Mouse (Mus musculus) lung, postnatal 0 days (tissue): ENCODE results near the gene Tbrg1.

Source experiments
- CTCF ChIP-seq: IDR thresholded peaks from 2 replicates; pipeline ENCODE4 v1.5.1; 2016; ENCODE audit warnings: antibody characterized with exemption, mild to moderate bottlenecking
- EP300 ChIP-seq: IDR thresholded peaks from 2 replicates; pipeline ENCODE4 v1.6.1; 2016; ENCODE audit warnings: antibody characterized with exemption, mild to moderate bottlenecking, control low read depth

GRCm38 (mm10) chr9:37614316-37614715, 42.8 kb downstream of the Tbrg1 start:
- TF ChIP-seq CTCF (no peak), EP300 (no peak)
